Mouse (Mus musculus) embryonic facial prominence, embryonic 12.5 days (tissue): ENCODE results near the gene Arhgef3. TPM values are rescaled to one million over a fixed set of nuclear protein-coding genes. Genes with fewer than 3 reads are reported as not detected.

ENCODE experiments used
- ATAC-seq: fragments of 200-750 bp; cut with Nextera tagmentation; 2 replicates; pipeline ENCODE4 v1.8.0; 2017; ENCODE audit not compliant: insufficient number of reproducible peaks, insufficient read depth, low FRiP score, low TSS enrichment
- H3K27ac ChIP-seq: fragments of 300-500 bp; sonication (generic); 2 replicates; pipeline ENCODE4 v1.5.1; 2016; ENCODE audit warnings: mild to moderate bottlenecking
- H3K27me3 ChIP-seq: fragments of 300-500 bp; sonication (generic); 2 replicates; pipeline ENCODE4 v1.6.1; 2016; ENCODE audit warnings: mild to moderate bottlenecking, moderate library complexity
- H3K36me3 ChIP-seq: fragments of 300-500 bp; sonication (generic); 2 replicates; pipeline ENCODE4 v1.6.1; 2016; ENCODE audit warnings: mild to moderate bottlenecking
- H3K4me1 ChIP-seq: fragments of 300-500 bp; sonication (generic); 2 replicates; pipeline ENCODE4 v1.6.1; 2016
- H3K4me2 ChIP-seq: fragments of 300-500 bp; sonication (generic); replicated peaks from 2 replicates; pipeline ENCODE4 v1.6.1; 2016; ENCODE audit warnings: mild to moderate bottlenecking, moderate library complexity
- H3K4me3 ChIP-seq: fragments of 300-500 bp; sonication (generic); 2 replicates; pipeline ENCODE4 v1.5.1; 2016; ENCODE audit warnings: mild to moderate bottlenecking
- H3K9ac ChIP-seq: fragments of 300-500 bp; sonication (generic); 2 replicates; pipeline ENCODE4 v1.6.1; 2016; ENCODE audit warnings: mild to moderate bottlenecking, moderate library complexity
- H3K9me3 ChIP-seq: fragments of 300-500 bp; sonication (generic); 2 replicates; pipeline ENCODE4 v1.6.1; 2016; ENCODE audit warnings: mild to moderate bottlenecking, moderate library complexity
- WGBS: fragments of 180-500 bp; shearing (Covaris S2); methylation state at CpG from one replicate; pipeline ENCODE4 v1.1.7; 2016; 5-methylcytosine and 5-hydroxymethylcytosine counted together
- polyA plus RNA-seq: library from polyadenylated mRNA; unstranded; fragments of >200 nt; fragmentation: Nextera tagmentation; extraction: Ambion mirVana; gene quantifications from 2 replicates; pipeline ENCODE4 v1.2.1, GENCODE M21; 2016

The Arhgef3 gene
- polyA plus RNA-seq, 1 experiment from 2014 or later: 8.4 TPM

DNA sequence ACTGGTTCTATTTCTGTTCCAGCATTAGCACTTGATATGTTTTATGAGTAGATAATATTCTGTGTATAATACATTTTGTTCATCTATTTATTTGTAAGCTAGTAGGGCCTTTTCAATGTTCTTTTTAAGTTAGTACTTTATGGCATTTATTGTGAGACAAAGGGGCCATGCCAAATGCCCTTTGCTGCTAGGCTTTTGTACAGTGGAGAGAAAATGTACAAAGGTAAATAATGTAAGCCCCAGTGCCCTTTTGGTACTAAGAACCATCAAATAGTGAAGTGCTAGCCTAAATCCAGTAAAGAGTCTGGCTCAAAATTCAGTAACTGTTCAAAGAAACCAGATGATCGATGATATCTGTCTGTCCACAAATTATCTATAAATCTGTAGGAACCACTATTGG is 307.6 kb downstream of the Arhgef3 start:
- 95% methylated on average over 1 of the region's 1 CpGs for WGBS

DNA sequence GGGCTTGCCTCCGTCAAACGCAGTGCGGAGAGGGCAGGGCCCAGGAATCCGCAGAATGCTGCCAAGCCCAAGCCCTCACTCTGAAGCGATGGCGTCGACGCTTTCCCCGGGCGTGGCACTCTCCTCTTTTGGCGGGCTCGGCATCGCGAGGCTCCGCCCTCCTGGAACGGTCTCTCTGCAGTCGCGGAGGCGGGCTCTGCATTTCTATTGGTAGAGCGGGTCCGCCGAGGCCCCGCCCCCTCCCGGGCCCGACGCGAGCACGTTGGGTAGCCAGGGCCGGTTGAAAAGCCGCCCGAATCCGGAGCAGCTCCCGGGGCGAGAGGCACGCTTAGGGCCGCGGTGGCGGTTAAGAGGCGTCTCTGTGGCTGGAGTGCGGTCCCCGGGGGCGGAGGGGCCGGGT is 313.9 kb downstream of the Arhgef3 start, which contains the start of gene Fam208a:
Gene Fam208a, plus strand, starts transcription at position 262 of the 400 bp plus-strand sequence.
- peak within 1 kb of the TSS; percentile 99 for H3K27ac ChIP-seq
- peak within 1 kb of the TSS; percentile 83 for H3K4me2 ChIP-seq
- H3K27me3 ChIP-seq: no peaks in the 10 kb centered on the region
- H3K9me3 ChIP-seq: peaks cover 11% of the 10 kb centered on the region; the same call in 1 of the 2 replicates
- ATAC-seq: peak; percentile 92
- H3K36me3 ChIP-seq: peaks cover 22% of the 10 kb centered on the region
- peak within 1 kb of the TSS; percentile 90 for H3K9ac ChIP-seq
- peak within 1 kb of the TSS; percentile 63 for H3K4me3 ChIP-seq
- H3K4me1 ChIP-seq: no peaks in the 10 kb centered on the region
- 2% methylated on average over 43 of the region's 43 CpGs for WGBS

More for the DNA sequence above, 307.6 kb downstream of the Arhgef3 start:
- Histone ChIP-seq H3K27me3 (no peaks in the 10 kb centered on the region), H3K9me3 (no peaks in the 10 kb centered on the region), H3K4me3 (no peak overlapping the region), H3K4me1 (no peaks in the 10 kb centered on the region), H3K9ac (no peak overlapping the region), H3K36me3 (no peaks in the 10 kb centered on the region), H3K27ac (no peak overlapping the region), H3K4me2 (no peak overlapping the region)
- ATAC-seq: no peak

DNA sequence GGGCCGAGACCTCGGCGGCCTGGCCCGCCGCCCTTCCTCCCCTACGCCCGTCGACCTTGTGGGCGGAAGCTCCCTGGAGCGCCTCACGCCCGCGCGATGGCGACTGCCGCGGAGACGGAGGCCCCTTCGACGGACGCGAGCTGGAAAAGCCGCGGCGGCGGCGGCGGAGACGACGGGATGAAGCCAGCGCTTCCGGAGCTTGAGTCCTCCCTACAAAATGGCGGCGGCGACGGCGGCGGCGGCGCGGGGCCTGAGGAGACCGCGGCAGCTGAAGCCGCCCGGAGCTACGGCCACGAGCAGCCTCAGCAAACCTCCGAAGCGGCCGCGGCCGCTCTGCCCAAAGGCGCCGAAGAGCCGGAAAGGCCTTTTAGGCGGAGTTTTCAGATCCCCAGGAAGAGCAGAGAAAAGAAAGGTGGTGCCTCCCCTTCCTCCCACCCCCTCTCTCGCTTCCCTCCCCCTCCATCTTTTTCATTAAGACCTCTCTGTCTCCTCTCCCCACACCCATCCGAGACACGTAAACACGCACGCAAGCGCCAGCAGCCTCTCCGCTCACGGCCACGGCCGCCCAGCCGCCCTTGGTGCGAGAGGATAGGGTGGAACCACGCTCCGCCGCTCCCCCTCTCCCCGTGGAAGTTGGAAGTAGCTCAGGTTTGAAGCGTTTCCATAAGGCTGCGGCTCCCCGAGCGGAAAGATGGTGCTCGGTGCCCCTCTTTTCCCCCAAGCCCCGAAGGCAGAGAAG is 314.4 kb downstream of the Arhgef3 start:
- no peaks in the 10 kb centered on the region for H3K4me1 ChIP-seq
- H3K9ac ChIP-seq: peak overlapping the region; percentile 90
- WGBS: under 1% methylated on average over 78 of the region's 78 CpGs
- no peaks in the 10 kb centered on the region for H3K27me3 ChIP-seq
- H3K27ac ChIP-seq: peak overlapping the region; percentile 99
- peak; percentile 78 for ATAC-seq
- peaks cover 11% of the 10 kb centered on the region; the same call in 1 of the 2 replicates for H3K9me3 ChIP-seq
- peaks cover 25% of the 10 kb centered on the region for H3K36me3 ChIP-seq
- H3K4me2 ChIP-seq: peak overlapping the region; percentile 83
- H3K4me3 ChIP-seq: peak overlapping the region; percentile 63

DNA sequence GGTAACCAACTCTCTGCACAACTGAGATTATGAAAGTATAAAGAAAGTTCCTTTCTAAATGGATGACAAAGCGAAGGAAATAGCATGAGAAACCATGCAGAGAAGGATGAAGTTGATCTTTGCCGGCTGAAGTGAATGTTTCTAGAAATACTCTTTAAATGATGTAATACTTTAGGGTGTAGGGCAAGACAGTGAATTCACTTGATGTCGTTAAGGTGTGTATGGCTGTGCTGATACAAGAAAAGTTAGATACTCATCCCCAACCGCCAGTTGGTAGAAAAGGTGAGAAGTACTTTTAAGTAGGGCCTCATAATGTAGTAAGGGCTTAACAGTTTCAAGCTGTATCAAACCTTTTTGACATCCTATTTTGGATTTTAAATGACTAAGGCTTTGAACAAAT is 315.6 kb downstream of the Arhgef3 start:
- Histone ChIP-seq H3K27me3 (no peaks in the 10 kb centered on the region), H3K36me3 (peaks cover 27% of the 10 kb centered on the region), H3K9ac (no peak overlapping the region), H3K4me3 (no peak overlapping the region), H3K9me3 (peaks cover 11% of the 10 kb centered on the region; the same call in 1 of the 2 replicates), H3K27ac (no peak overlapping the region), H3K4me2 (peak overlapping the region; percentile 83), H3K4me1 (no peaks in the 10 kb centered on the region)
- ATAC-seq: no peak
- 96% methylated on average over 4 of the region's 4 CpGs for WGBS

DNA sequence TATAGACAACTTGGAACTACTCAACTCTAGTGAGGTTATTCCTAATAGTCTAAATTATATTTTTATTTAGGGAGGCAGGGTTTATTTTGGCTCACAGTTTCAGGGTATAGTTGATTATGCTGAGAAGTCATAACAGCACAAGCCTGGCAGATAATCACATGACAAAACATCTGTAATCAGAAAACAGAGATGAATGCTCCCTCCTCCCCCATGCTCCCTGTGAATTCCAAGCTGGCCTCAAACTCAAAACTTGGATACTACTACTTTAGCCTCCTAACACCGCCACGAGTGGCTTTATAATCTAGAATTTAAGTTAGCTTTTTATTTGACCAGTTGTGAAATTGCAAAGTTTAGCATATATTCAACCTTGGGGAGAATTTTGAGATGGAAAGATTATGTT is 317.4 kb downstream of the Arhgef3 start:
- H3K9me3 ChIP-seq: peaks cover 11% of the 10 kb centered on the region; the same call in 1 of the 2 replicates
- H3K27ac ChIP-seq: no peak overlapping the region
- H3K4me3 ChIP-seq: no peak overlapping the region
- H3K27me3 ChIP-seq: no peaks in the 10 kb centered on the region
- H3K36me3 ChIP-seq: peaks cover 31% of the 10 kb centered on the region
- no peak overlapping the region for H3K9ac ChIP-seq
- 95% methylated on average over 2 of the region's 2 CpGs for WGBS
- H3K4me2 ChIP-seq: no peak overlapping the region
- no peaks in the 10 kb centered on the region for H3K4me1 ChIP-seq
- no peak for ATAC-seq

DNA sequence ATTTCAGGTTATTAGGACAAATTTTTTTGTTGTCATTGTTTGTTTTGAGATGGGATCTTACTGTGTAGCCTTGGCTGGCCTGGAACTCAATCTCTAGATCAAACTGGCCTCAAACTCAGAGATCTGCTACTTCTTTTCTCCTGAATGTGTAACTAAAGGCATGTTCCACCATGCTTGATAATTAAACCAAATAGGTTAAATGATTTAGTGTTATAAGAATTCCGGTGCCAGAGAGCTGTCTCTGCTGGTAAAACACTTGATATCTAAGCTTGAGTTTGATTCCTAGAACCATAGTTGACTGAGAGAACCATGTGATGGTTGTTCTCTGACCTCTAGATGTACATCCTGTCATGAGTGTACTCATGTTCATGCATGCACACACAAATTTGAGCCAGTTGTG is 321.4 kb downstream of the Arhgef3 start:
- WGBS: 92% methylated on average over 1 of the region's 1 CpGs
- Histone ChIP-seq H3K36me3 (peaks cover 31% of the 10 kb centered on the region), H3K27ac (no peak overlapping the region)

DNA sequence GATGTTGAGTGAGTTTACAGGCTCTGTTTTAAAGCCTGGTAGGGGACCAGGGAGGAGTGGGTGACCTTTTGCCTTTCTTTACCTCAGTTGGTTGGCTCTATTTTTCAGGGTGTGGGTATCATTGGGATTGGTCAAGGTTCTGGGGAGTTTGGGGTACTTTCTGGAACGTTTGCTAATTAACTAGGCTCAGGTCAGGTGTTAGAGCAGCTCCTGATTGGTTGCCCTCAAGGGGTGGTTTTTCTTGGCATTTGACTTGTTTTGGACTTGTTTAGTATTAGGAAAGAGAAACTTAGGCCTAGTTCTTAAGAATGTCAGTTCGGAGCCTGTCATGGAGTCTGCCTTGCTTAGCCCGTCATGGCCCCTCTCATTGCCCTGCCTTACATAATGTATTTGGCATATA is 322.1 kb downstream of the Arhgef3 start:
- no peak for ATAC-seq
- Histone ChIP-seq H3K27ac (no peak overlapping the region), H3K4me3 (no peak overlapping the region), H3K4me1 (no peaks in the 10 kb centered on the region), H3K9ac (no peak overlapping the region), H3K36me3 (peaks cover 29% of the 10 kb centered on the region), H3K4me2 (no peak overlapping the region), H3K27me3 (no peaks in the 10 kb centered on the region), H3K9me3 (no peaks in the 10 kb centered on the region)
- 86% methylated on average over 3 of the region's 3 CpGs for WGBS

More for the DNA sequence above, 321.4 kb downstream of the Arhgef3 start:
- Histone ChIP-seq H3K9me3 (no peaks in the 10 kb centered on the region), H3K9ac (no peak overlapping the region), H3K4me1 (no peaks in the 10 kb centered on the region), H3K27me3 (no peaks in the 10 kb centered on the region), H3K4me3 (no peak overlapping the region), H3K4me2 (no peak overlapping the region)
- no peak for ATAC-seq

DNA sequence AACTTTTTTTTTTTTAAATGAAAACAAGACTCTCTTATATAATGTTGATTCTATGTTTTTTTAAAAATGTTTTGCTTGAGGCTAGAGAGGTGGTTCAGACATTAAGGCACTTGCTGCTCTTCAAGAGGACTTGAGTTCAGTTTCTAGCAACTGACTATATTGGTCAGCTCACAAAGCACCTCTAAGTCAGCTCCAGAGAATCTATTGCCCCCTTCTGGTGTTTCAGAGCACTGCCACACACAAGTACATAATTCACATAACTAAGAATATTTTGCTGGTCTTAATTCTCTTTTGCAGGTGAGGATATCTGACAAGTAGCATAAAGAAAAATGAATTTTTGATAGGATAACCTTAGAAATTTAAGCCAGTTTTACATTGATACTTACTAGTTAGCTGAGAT is 326.2 kb downstream of the Arhgef3 start:
- no peak for ATAC-seq
- Histone ChIP-seq H3K9ac (no peak overlapping the region), H3K36me3 (peaks cover 40% of the 10 kb centered on the region), H3K27me3 (no peaks in the 10 kb centered on the region), H3K9me3 (no peaks in the 10 kb centered on the region), H3K4me3 (no peak overlapping the region), H3K4me1 (no peaks in the 10 kb centered on the region), H3K4me2 (no peak overlapping the region), H3K27ac (no peak overlapping the region)

DNA sequence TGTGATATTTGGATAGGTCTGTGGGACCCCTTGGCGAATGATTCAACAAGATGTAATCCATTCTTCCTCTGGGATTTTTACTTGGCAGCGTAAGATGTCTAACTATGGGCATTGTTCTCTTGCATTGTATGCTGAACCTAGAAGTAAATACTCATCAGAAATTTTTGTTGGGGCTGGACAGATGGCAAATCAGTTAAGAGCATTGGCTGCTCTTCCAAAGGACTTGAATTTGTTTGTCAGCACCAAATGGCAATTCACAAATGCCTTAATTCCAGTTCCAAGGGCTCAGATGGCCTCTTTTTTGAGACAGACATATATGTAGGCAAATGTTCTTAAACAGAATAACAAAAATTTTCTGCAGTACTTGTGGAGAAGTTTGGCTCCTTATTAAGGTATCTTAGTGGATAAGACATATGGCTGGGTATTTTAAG is 330.2 kb downstream of the Arhgef3 start:
- no peak overlapping the region for H3K27ac ChIP-seq
- H3K4me3 ChIP-seq: no peak overlapping the region
- H3K27me3 ChIP-seq: no peaks in the 10 kb centered on the region
- no peak for ATAC-seq
- H3K4me1 ChIP-seq: no peaks in the 10 kb centered on the region
- H3K36me3 ChIP-seq: peaks cover 40% of the 10 kb centered on the region
- WGBS: 88% methylated on average over 2 of the region's 2 CpGs
- H3K9ac ChIP-seq: no peak overlapping the region
- no peak overlapping the region for H3K4me2 ChIP-seq
- H3K9me3 ChIP-seq: no peaks in the 10 kb centered on the region

DNA sequence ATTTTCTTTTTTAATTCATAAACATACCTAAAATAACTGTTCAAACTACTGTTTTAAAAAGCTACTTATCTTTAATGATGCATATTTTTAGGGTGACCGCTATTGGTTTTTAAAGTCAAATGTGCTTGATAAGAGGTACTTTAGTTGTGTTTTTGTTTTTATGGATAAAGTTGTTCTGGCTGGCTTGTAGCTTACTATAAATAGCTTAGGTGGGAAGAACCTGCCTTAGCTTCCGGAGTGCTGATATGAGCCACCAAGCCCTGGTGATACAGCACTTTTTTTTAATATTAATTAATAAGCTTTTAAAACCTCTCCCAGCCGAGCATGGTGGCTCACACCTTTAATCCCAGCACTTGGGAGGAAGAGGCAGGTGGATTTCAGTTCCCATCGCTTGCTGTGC is 332.3 kb downstream of the Arhgef3 start:
- Histone ChIP-seq H3K4me2 (no peak overlapping the region), H3K9ac (no peak overlapping the region), H3K36me3 (peaks cover 43% of the 10 kb centered on the region), H3K4me3 (no peak overlapping the region), H3K4me1 (no peaks in the 10 kb centered on the region), H3K9me3 (no peaks in the 10 kb centered on the region), H3K27me3 (no peaks in the 10 kb centered on the region), H3K27ac (no peak overlapping the region)
- ATAC-seq: no peak
- 94% methylated on average over 4 of the region's 4 CpGs for WGBS
